Mouse (Mus musculus): ENCODE measurements at regions not wholly inside any gene's neighbourhood (a gene's known extent, or its start where the extent isn't known, plus 50 kb on each side); places are given as distances from the start of the nearest gene placed in this dataset.

DNA sequence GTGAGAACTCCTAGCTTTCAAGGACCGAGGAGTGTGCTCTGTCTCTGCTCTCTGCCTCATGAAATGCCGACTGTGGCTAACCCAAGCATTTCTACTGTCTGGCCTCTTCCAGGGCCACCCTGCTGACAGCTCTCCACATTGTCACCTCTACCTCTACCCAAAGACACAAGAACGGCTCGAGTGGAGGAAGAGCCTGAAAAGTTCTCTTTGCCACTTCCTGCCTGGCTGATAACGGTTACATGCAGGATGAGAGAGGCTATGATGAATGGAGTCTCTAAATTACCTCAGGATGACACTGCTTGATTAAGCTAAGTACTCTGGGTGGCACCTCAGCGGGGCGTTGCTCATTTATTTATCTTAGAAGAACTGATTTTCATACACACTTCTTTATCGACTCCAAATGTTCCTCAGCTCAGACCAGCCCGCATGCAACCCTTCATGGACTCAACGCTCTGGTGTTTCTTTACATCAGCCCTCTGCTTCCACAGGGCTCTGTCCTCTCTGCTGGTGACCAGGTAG lies 230.0 kb upstream of the Sdk2 start:
- DNase-seq = no peak
- no peak overlapping the region for H3K4me3 ChIP-seq (replicated peaks; ENCODE audit: extremely low read depth, low read depth, low read length)
- TF ChIP-seq CTCF (IDR thresholded peaks at IDR 0.05; ENCODE audit: insufficient read depth, low read length) (no peak), POLR2A (IDR thresholded peaks at IDR 0.05; ENCODE audit: borderline replicate concordance, extremely low read depth, low read depth, low read length) (no peak)
- 41% methylated on average over 10 of the region's 10 CpGs for WGBS
- no peaks in the 10 kb centered on the region for H3K4me1 ChIP-seq (ENCODE audit: control insufficient read depth, insufficient read depth, low read length)

DNA sequence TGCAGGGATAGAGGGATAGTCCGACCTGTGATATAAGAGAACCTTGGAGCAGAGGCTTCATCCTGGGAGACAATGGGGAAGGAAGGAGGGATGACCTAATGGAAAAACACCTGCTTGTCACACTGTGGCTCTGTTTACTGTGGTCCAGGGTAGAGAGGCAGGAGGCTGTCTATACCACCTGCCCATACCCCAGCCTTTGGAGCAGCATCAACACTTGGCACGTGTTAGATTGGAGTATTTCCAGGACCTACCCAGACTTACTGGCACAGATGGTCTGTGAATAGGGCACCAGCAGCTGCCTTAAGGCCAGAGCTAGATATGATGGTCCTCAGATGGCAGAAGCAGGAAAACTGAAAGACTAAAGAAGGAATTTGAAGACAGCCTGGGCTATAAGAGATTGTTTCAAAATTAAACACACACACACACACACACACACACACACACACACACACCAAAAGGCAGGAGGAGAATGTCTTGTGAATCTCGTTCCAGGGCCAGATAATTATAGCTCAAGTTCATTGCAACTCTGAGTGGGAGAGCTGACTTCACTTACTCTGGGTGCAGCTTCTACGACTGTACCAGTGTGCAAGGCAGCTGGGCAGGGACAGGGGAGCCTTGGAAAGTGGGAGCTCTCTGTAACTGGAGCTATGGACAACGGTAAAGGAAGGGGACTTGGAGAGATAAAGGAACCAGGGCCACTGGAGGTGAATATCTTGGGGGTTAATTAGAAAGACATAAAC lies 227.8 kb upstream of the Sdk2 start:
- no peak overlapping the region for H3K4me3 ChIP-seq (replicated peaks; ENCODE audit: extremely low read depth, low read depth, low read length)
- no peaks in the 10 kb centered on the region for H3K4me1 ChIP-seq (ENCODE audit: control insufficient read depth, insufficient read depth, low read length)
- no peak for DNase-seq
- no peak for TF ChIP-seq POLR2A (IDR thresholded peaks at IDR 0.05; ENCODE audit: borderline replicate concordance, extremely low read depth, low read depth, low read length)
- no peak for TF ChIP-seq CTCF (IDR thresholded peaks at IDR 0.05; ENCODE audit: insufficient read depth, low read length)
- 38% methylated on average over 5 of the region's 5 CpGs for WGBS

DNA sequence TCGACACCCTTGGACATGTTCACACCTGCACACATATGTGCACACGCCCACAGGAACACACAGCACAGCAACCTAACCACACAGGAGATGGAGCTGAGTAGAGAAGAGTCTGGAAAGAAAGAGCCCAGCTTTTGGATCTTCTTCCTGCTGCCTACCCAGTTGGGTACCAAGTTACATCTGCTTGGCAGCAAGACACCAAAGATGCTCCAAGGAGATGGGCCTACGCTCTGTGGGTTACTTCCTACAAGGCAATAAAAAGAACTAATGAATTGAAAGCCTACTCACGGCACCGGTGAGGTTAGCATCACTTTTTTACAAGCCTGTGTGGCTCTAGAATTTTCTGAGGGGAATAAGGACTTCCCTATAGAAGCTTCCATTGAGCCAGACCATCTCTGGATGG lies 224.4 kb upstream of the Sdk2 start:
- H3K4me3 ChIP-seq (replicated peaks; ENCODE audit: extremely low read depth, low read depth, low read length) = no peak overlapping the region
- WGBS = 90% methylated on average over 5 of the region's 5 CpGs
- H3K4me1 ChIP-seq (ENCODE audit: control insufficient read depth, insufficient read depth, low read length) = no peaks in the 10 kb centered on the region
- no peak for DNase-seq
- TF ChIP-seq CTCF (IDR thresholded peaks at IDR 0.05; ENCODE audit: insufficient read depth, low read length) (no peak), POLR2A (IDR thresholded peaks at IDR 0.05; ENCODE audit: borderline replicate concordance, extremely low read depth, low read depth, low read length) (no peak)

DNA sequence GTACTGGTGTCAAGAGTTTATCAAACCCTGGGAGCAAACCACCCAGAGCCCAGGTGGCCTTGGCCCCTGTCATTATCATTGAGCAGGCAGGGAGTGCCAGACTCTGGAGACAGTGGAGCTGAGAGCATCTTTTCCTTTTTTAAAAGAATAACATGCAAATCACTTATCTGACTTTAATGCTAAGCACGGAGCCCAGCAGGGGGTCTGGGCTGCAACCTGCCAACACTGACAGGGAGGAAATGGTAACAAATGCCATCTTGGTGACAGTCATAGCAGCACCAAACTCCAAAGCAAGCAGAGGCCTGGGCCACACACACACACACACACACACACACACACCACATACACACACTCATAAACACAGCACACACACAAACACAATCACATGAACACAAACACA lies 223.1 kb upstream of the Sdk2 start:
- H3K4me1 ChIP-seq (ENCODE audit: control insufficient read depth, insufficient read depth, low read length) = no peaks in the 10 kb centered on the region
- 87% methylated on average over 1 of the region's 1 CpGs for WGBS
- TF ChIP-seq POLR2A (IDR thresholded peaks at IDR 0.05; ENCODE audit: borderline replicate concordance, extremely low read depth, low read depth, low read length) = no peak
- TF ChIP-seq CTCF (IDR thresholded peaks at IDR 0.05; ENCODE audit: insufficient read depth, low read length) = no peak
- no peak overlapping the region for H3K4me3 ChIP-seq (replicated peaks; ENCODE audit: extremely low read depth, low read depth, low read length)
- DNase-seq = no peak

DNA sequence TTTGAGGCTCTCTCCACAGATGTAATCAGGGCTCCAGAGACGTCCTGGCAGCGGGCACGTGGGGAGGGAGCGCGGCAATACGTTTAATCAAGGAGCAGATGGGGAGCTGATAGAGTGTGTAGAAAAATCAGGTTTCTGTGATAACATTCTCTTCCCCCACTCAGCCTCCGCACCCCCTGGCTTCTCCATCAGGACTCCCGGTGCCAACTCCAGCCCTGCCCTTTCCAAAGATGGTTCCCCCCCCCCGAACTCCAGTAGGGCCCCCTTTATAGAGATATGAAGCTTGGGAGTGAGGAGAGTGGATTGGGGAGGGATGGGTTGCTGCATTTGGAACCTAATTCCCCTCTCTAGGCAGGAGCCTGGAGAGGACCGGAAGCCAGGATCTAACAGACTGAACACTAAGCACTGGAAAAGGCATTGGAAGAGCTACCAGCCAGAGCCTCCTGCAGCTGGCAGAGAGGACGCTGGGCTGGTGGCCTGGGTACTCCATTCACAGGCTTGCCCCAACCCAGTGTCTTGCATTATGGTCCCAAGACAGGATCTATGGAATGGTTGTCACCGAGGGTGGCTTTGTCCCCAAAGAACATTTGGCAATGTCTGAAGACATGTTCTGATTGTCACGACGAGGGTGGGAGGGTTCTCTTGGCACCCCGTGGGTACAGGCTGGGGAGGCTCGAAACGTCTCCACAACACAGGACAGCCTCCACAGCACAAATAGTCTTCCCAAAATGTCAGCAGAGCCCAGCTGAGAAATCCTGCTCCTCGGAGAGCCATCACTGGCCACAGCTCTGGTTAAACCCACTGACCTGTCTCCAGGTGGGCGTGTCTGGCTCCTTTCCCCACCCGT lies 218.2 kb upstream of the Sdk2 start:
- H3K4me3 ChIP-seq (replicated peaks; ENCODE audit: extremely low read depth, low read depth, low read length) = no peak overlapping the region
- 76% methylated on average over 20 of the region's 20 CpGs for WGBS
- H3K4me1 ChIP-seq (ENCODE audit: control insufficient read depth, insufficient read depth, low read length) = no peaks in the 10 kb centered on the region
- no peak for DNase-seq
- TF ChIP-seq CTCF (IDR thresholded peaks at IDR 0.05; ENCODE audit: insufficient read depth, low read length) (no peak), POLR2A (IDR thresholded peaks at IDR 0.05; ENCODE audit: borderline replicate concordance, extremely low read depth, low read depth, low read length) (no peak)

DNA sequence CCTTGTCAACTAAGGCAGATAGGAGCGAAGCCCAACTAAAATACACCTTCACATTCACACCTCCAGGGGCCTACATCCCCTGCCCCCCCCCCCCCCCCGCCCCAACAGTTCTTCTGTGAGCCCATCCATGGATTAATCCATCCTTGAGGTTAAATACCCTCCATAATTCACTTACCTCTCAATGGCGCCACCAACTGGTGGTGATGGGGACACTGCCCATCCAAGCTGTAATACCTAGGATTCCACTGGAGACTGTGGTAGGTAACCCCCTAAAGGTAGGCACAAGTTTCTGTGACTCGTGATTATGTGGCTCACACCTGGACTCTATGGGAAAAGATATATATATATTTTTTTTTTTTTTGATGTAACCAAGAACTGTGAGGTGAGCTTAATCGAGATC lies 216.4 kb upstream of the Sdk2 start:
- 45% methylated on average over 5 of the region's 5 CpGs for WGBS
- Histone ChIP-seq H3K4me3 (replicated peaks; ENCODE audit: extremely low read depth, low read depth, low read length) (no peak overlapping the region), H3K4me1 (ENCODE audit: control insufficient read depth, insufficient read depth, low read length) (no peaks in the 10 kb centered on the region)
- TF ChIP-seq CTCF (IDR thresholded peaks at IDR 0.05; ENCODE audit: insufficient read depth, low read length) = peak; percentile 50
- no peak for TF ChIP-seq POLR2A (IDR thresholded peaks at IDR 0.05; ENCODE audit: borderline replicate concordance, extremely low read depth, low read depth, low read length)
- peak; percentile 16 for DNase-seq

DNA sequence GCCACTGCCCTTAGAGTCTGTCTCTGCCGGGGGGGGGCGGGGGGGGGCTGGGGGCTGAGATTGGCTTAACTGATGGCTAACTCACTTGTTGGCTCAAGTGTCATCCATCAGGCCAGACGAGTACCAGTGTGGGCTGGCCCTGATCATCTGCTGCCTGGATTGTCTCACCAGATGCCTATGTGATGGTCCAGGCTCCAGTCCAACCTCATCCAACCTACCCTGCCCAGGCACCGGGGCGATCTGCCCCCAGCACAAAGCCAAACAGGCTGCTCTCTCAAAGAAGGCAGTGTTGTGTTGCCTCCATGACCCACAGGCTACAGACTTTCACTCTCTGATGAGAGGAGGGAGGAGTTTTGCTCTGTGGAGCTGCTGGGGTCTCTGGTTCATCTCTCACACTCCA lies 215.7 kb upstream of the Sdk2 start:
- H3K4me1 ChIP-seq (ENCODE audit: control insufficient read depth, insufficient read depth, low read length) = no peaks in the 10 kb centered on the region
- WGBS = 66% methylated on average over 5 of the region's 5 CpGs
- no peak overlapping the region for H3K4me3 ChIP-seq (replicated peaks; ENCODE audit: extremely low read depth, low read depth, low read length)
- no peak for TF ChIP-seq CTCF (IDR thresholded peaks at IDR 0.05; ENCODE audit: insufficient read depth, low read length)
- TF ChIP-seq POLR2A (IDR thresholded peaks at IDR 0.05; ENCODE audit: borderline replicate concordance, extremely low read depth, low read depth, low read length) = no peak
- no peak for DNase-seq

DNA sequence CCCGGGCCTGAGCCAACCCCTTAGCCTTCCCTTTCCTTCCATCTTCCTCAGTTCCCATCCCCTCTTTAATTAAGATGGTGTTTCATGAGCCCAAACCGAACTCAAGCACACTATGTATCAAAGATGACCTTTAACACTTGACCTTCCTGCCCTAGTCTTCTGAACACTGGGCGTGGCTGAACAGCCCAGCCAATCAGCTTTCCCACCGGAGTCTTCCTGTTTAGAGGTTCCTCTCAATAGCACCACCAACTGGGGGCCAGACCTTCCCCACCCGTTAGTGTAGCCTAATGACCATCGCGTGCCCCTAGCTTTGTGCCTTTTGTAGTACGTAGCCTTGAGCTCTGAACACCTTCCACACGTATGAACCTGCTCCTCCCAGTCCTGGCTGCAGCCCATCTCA lies 215.0 kb upstream of the Sdk2 start:
- no peak overlapping the region for H3K4me3 ChIP-seq (replicated peaks; ENCODE audit: extremely low read depth, low read depth, low read length)
- DNase-seq = no peak
- H3K4me1 ChIP-seq (ENCODE audit: control insufficient read depth, insufficient read depth, low read length) = no peaks in the 10 kb centered on the region
- no peak for TF ChIP-seq CTCF (IDR thresholded peaks at IDR 0.05; ENCODE audit: insufficient read depth, low read length)
- TF ChIP-seq POLR2A (IDR thresholded peaks at IDR 0.05; ENCODE audit: borderline replicate concordance, extremely low read depth, low read depth, low read length) = no peak
- WGBS = 77% methylated on average over 9 of the region's 9 CpGs

DNA sequence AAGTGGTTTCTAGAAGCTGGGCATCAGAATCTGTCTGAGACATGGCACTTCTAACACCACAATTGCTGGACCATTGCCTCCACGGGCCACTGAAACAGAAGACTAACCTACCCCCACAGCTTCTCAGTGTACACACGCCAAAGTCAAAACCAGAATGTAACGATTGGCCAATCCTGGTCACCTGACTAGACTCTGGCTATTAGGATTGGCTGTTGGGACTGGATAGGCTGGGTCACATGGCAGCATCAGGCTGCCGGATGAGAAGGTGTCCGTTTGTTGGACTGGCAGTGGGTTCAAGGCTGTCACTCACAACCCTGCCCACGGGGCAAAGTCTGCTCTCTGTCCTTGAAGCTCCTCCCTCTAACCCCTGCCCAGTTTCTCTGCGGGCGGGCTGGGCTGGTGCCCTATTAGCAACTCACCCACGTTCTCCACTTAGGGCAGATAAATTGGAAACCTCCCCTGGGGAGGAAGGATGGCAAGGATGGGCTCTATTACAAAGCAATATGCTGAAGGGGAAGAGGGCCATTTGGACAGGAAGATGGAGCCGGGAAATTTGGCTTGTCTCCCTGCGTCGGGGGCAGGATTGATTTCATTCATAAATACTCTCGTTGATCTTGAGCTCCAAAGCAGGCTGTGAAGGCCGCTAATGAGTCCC lies 214.3 kb upstream of the Sdk2 start:
- WGBS = 72% methylated on average over 14 of the region's 14 CpGs
- no peaks in the 10 kb centered on the region for H3K4me1 ChIP-seq (ENCODE audit: control insufficient read depth, insufficient read depth, low read length)
- no peak for TF ChIP-seq CTCF (IDR thresholded peaks at IDR 0.05; ENCODE audit: insufficient read depth, low read length)
- TF ChIP-seq POLR2A (IDR thresholded peaks at IDR 0.05; ENCODE audit: borderline replicate concordance, extremely low read depth, low read depth, low read length) = no peak
- DNase-seq = no peak
- no peak overlapping the region for H3K4me3 ChIP-seq (replicated peaks; ENCODE audit: extremely low read depth, low read depth, low read length)

Data from lung, adult 2 months (tissue).